Mouse (Mus musculus) monocyte, adult 59 days (primary cell): ENCODE data around the gene Psmb8. TPM values are rescaled to one million over a fixed set of nuclear protein-coding genes. Genes with fewer than 3 reads are reported as not detected.

ENCODE experiments used
- total RNA-seq, 2 experiments: library from RNA; stranded (reverse); gene quantifications; one replicate each; pipeline ENCODE4 v1.2.4; 2023

Gene Psmb8
- 100 to 1,000 TPM; 199 to 211 TPM for total RNA-seq

GRCm38 (mm10) chr17:34196941-34197894, at the start of gene Psmb8:
TSS of gene Psmb8 (plus strand) at chr17:34197721.

GRCm38 (mm10) chr17:34152923-34153322, 44.6 kb upstream of the Psmb8 start, which contains the start of gene H2-DMb1:
TSS of gene H2-DMb1 (plus strand) at chr17:34153072.

GRCm38 (mm10) chr17:34187261-34187916, 10.1 kb upstream of the Psmb8 start, which contains the start of the genes Tap1 and Psmb9:
TSS of gene Tap1 (plus strand) at chr17:34187553.
TSS of gene Psmb9 (minus strand) at chr17:34187764.

GRCm38 (mm10) chr17:34203444-34203843, 5.9 kb downstream of the Psmb8 start, which contains the start of gene Tap2:
TSS of gene Tap2 (plus strand) at chr17:34203527.

GRCm38 (mm10) chr17:34238706-34239105, 41.2 kb downstream of the Psmb8 start, which contains the start of gene H2-Ob:
TSS of gene H2-Ob (plus strand) at chr17:34238903.

Other genes with a start within 250 kb of the Psmb8 start
- 10 to 100 TPM; 14.7 to 17.3 TPM for gene B3galt4, start 246.2 kb upstream of the Psmb8 start, total RNA-seq
- 10 to 100 TPM; 48.0 to 57.5 TPM for gene Vps52, start 241.9 kb upstream of the Psmb8 start, total RNA-seq
- 100 to 1,000 TPM; 791 to 877 TPM for gene Rps18, start 241.7 kb upstream of the Psmb8 start, total RNA-seq
- gene H2-K1, start 197.4 kb upstream of the Psmb8 start, total RNA-seq: 1,000 to 10,000 TPM; 3,154 to 3,159 TPM
- 10 to 100 TPM; 31.1 to 31.8 TPM for gene Ring1, start 173.0 kb upstream of the Psmb8 start, total RNA-seq
- gene H2-Ke6, start 169.7 kb upstream of the Psmb8 start, total RNA-seq: 10 to 100 TPM; 58.7 to 60.7 TPM
- 100 to 1,000 TPM; 102 to 104 TPM for gene Slc39a7, start 166.0 kb upstream of the Psmb8 start, total RNA-seq
- 100 to 1,000 TPM; 100 to 103 TPM for gene Rxrb, start 165.9 kb upstream of the Psmb8 start, total RNA-seq
- gene Col11a2, start 158.3 kb upstream of the Psmb8 start, total RNA-seq: 1 to 10 TPM; 3.1 to 6.2 TPM
- gene H2-Oa, start 105.4 kb upstream of the Psmb8 start, total RNA-seq: 10 to 100 TPM; 12.2 to 18.9 TPM
- 100 to 1,000 TPM; 345 to 355 TPM for gene H2-DMa, start 78.2 kb upstream of the Psmb8 start, total RNA-seq
- gene Brd2, start 75.1 kb upstream of the Psmb8 start, total RNA-seq: 100 to 1,000 TPM; 367 to 380 TPM
- gene H2-DMb2, start 54.4 kb upstream of the Psmb8 start, total RNA-seq: 10 to 100 TPM; 88.6 to 96.9 TPM
- gene H2-DMb1, start 44.6 kb upstream of the Psmb8 start, total RNA-seq: 100 to 1,000 TPM; 301 to 308 TPM
- 10 to 100 TPM; 93.6 to 93.9 TPM for gene Tap1, start 10.2 kb upstream of the Psmb8 start, total RNA-seq
- gene Psmb9, start 10.0 kb upstream of the Psmb8 start, total RNA-seq: 100 to 1,000 TPM in 1 of 2 experiments, 10 to 100 TPM in 1; 88.7 to 100 TPM
- 10 to 100 TPM; 71.7 to 73.7 TPM for gene Tap2, start 5.8 kb downstream of the Psmb8 start, total RNA-seq
- gene H2-Ob, start 41.2 kb downstream of the Psmb8 start, total RNA-seq: 10 to 100 TPM; 17.9 to 22.0 TPM
- 1,000 to 10,000 TPM; 2,645 to 2,891 TPM for gene H2-Ab1, start 60.0 kb downstream of the Psmb8 start, total RNA-seq
- 1,000 to 10,000 TPM; 2,348 to 2,964 TPM for gene H2-Aa, start 90.1 kb downstream of the Psmb8 start, total RNA-seq
- gene H2-Eb1, start 108.1 kb downstream of the Psmb8 start, total RNA-seq: 1,000 to 10,000 TPM; 1,510 to 1,965 TPM
- 1 to 10 TPM; 2.3 TPM for gene H2-Eb2, start 127.9 kb downstream of the Psmb8 start, total RNA-seq
- gene Btnl2, start 157.1 kb downstream of the Psmb8 start, total RNA-seq: 1 to 10 TPM; 3.3 to 3.8 TPM
- gene Btnl1, start 179.4 kb downstream of the Psmb8 start, total RNA-seq: under 1 TPM; 0.45 to 0.58 TPM
- gene BC051142, start 201.1 kb downstream of the Psmb8 start, total RNA-seq: 1 to 10 TPM in 1 of 2 experiments, not detected in 1; 1.3 TPM